Mouse (Mus musculus) spleen, adult 2 months (tissue): ENCODE results near the gene Rogdi. TPM values are rescaled to one million over a fixed set of nuclear protein-coding genes. Genes with fewer than 3 reads are reported as not detected.

Source experiments
- DNase-seq, 2 experiments: peaks; one replicate each; pipeline versions ENCODE4 v3.0.0 to v3.0.0-alpha.2; 2012 to 2021; ENCODE audit warnings: low spot score in 2 of 2, low read depth in 1 of 2
- H3K27ac ChIP-seq: fragments of 200-500 bp; 2 replicates; pipeline ENCODE4 v1.5.1; 2012; ENCODE audit warnings: low read length, inconsistent platforms; ENCODE audit not compliant: insufficient read depth
- H3K27me3 ChIP-seq: fragments of 200-500 bp; 2 replicates; pipeline ENCODE4 v1.6.1; 2012; ENCODE audit warnings: mild to moderate bottlenecking, moderate library complexity, low read length, inconsistent platforms; ENCODE audit not compliant: control insufficient read depth, insufficient read depth
- H3K36me3 ChIP-seq: fragments of 200-500 bp; 2 replicates; pipeline ENCODE4 v1.6.1; 2012; ENCODE audit warnings: mild to moderate bottlenecking, low read length, inconsistent platforms; ENCODE audit not compliant: control insufficient read depth, insufficient read depth
- H3K4me1 ChIP-seq: fragments of 200-500 bp; 2 replicates; pipeline ENCODE4 v1.6.1; 2011; ENCODE audit warnings: inconsistent platforms; ENCODE audit not compliant: control insufficient read depth, insufficient read depth, insufficient read length
- H3K4me3 ChIP-seq: fragments of 200-500 bp; 2 replicates; pipeline ENCODE4 v1.5.1; 2011; ENCODE audit warnings: mild to moderate bottlenecking, inconsistent platforms; ENCODE audit not compliant: insufficient read depth, insufficient read length; ENCODE audit errors: extremely low read depth
- CTCF ChIP-seq: fragments of 200-500 bp; IDR thresholded peaks from 2 replicates; pipeline ENCODE4 v1.5.1; 2011; ENCODE audit warnings: mild to moderate bottlenecking, inconsistent platforms; ENCODE audit not compliant: insufficient read depth, insufficient read length, insufficient replicate concordance; ENCODE audit errors: extremely low read depth
- POLR2A ChIP-seq: fragments of 200-500 bp; IDR thresholded peaks from 2 replicates; pipeline ENCODE4 v1.6.1; 2011; ENCODE audit warnings: low read depth, low read length, inconsistent platforms
- WGBS: fragments of 180-500 bp; shearing (Covaris S2); methylation state at CpG from one replicate; pipeline ENCODE4 v1.1.7; 2018; 5-methylcytosine and 5-hydroxymethylcytosine counted together
- polyA plus RNA-seq: library from polyadenylated mRNA; depleted of rRNA; stranded (reverse); fragments of >200 nt; gene quantifications from 2 replicates; pipeline ENCODE4 v1.2.3, GENCODE M21; 2012

Rogdi gene
- polyA plus RNA-seq, 1 experiment = 229 TPM

DNA sequence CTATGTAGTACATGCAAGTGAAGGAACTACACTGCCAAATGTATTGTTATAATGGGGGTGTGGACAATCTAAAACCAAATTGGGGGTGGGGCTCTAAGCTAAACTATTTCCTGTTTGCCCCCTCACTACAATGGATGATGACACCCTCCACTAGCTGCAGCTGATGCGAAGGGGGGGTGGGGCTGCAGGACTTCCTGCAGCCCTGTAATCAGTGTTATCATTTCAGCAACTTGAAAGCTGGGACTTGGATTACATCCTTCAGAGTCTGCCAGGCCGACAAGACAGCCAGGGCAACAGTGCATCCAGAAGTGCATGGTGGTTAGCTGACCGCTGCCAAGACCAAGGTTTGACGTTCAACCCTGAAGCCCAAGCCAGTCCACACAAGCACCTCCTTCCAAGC, 41.7 kb downstream of the Rogdi start:
- DNase-seq = peak in 1 of 2 experiments; percentile 22
- no peak for TF ChIP-seq POLR2A
- TF ChIP-seq CTCF = no peak
- H3K27me3 ChIP-seq = no peaks in the 10 kb centered on the region
- H3K4me1 ChIP-seq = peaks cover 15% of the 10 kb centered on the region; the same call in 1 of the 2 replicates
- 65% methylated on average over 4 of the region's 4 CpGs for WGBS
- H3K36me3 ChIP-seq = no peaks in the 10 kb centered on the region
- no peak overlapping the region for H3K4me3 ChIP-seq
- no peak overlapping the region for H3K27ac ChIP-seq

GRCm38 (mm10) chr16:4969055-4969843, 44.1 kb downstream of the Rogdi start:
- H3K36me3 ChIP-seq = no peaks in the 10 kb centered on the region
- H3K4me3 ChIP-seq = no peak overlapping the region
- peak in 1 of 2 experiments; percentile 24 for DNase-seq
- H3K4me1 ChIP-seq = peaks cover 21% of the 10 kb centered on the region; the same call in 1 of the 2 replicates
- H3K27ac ChIP-seq = peak overlapping the region; percentile 23
- WGBS = 25% methylated on average over 5 of the region's 5 CpGs
- TF ChIP-seq POLR2A (no peak), CTCF (no peak)
- H3K27me3 ChIP-seq = no peaks in the 10 kb centered on the region

- Histone ChIP-seq H3K36me3 (no peaks in the 10 kb centered on the region), H3K4me3 (no peak overlapping the region), H3K27me3 (no peaks in the 10 kb centered on the region), H3K4me1 (peaks cover 21% of the 10 kb centered on the region; the same call in 1 of the 2 replicates), H3K27ac (peak overlapping the region; percentile 23; the same call in 1 of the 2 replicates)
- TF ChIP-seq POLR2A = no peak
- TF ChIP-seq CTCF = no peak
- DNase-seq = no peak
- whole genome bisulfite sequencing = 33% methylated on average over 3 of the region's 3 CpGs
Observed at GRCm38 (mm10) chr16:4968426-4968825, 44.9 kb downstream of the Rogdi start.

- Histone ChIP-seq H3K4me1 (peaks cover 22% of the 10 kb centered on the region; the same call in 1 of the 2 replicates), H3K4me3 (no peak overlapping the region), H3K27ac (no peak overlapping the region), H3K27me3 (no peaks in the 10 kb centered on the region), H3K36me3 (no peaks in the 10 kb centered on the region)
- DNase-seq = no peak
- TF ChIP-seq CTCF = no peak
- no peak for TF ChIP-seq POLR2A
- WGBS = 92% methylated on average over 8 of the region's 8 CpGs
Observed at GRCm38 (mm10) chr16:4965392-4966129, 47.8 kb downstream of the Rogdi start.

- no peak for DNase-seq
- no peaks in the 10 kb centered on the region for H3K27me3 ChIP-seq
- WGBS = 8% methylated on average over 13 of the region's 13 CpGs
- H3K4me1 ChIP-seq = peaks cover 26% of the 10 kb centered on the region; the same call in 1 of the 2 replicates
- no peak for TF ChIP-seq CTCF
- no peak for TF ChIP-seq POLR2A
- H3K27ac ChIP-seq = peak overlapping the region; percentile 65
- H3K4me3 ChIP-seq = peak overlapping the region; percentile 81
- H3K36me3 ChIP-seq = no peaks in the 10 kb centered on the region
Observed at GRCm38 (mm10) chr16:4964731-4965391, 48.5 kb downstream of the Rogdi start.

DNA sequence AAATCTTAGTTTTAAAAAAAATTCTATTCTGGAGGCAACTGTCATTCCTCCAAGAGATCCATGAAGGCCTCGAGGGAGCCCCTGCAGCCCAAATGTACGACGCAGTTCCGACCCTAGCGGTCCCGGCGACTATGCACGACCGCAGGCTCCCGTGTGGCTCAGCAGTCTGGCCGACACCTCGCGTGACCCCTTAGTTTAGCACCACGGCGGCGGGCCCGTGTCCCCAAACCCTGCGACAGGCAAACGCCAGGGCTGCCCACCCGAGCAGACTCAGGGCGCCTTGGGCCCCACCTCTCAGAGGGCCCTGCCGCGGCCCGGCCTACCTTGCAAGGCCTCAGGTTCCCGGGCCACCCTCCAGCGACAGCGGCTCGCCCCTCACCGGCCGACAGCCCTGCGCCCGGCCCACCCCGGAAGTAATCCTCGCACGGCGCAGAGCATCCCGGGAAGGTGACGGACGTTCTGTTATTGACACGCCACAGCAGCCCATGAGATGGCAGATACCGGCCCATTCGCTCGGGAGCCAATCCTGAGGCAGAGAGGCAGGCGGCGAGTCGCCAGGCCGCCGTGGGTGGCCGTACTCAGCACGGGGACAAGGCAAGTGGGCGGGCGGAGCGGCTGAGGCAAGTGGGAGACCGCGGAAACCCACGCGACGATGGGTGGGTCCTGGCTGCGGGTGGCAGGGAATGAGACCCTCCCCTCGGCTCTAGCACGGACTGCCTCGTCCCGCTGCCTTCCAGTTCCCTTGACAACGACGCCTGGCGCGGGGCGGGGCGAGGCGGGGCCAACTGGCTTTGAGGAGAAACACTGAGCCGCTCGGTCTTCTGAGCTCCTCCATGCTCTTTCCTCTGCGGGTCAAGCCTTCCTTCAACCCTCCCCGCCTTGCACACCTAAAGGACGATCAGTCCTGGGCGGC, 49.3 kb downstream of the Rogdi start, which contains the start of gene Anks3:
TSS of gene Anks3 (minus strand) at position 409 of the 913 bp plus-strand sequence.
- H3K27ac ChIP-seq = peak within 1 kb of the TSS; percentile 65
- H3K4me3 ChIP-seq = peak within 1 kb of the TSS; percentile 81
- H3K4me1 ChIP-seq = peaks cover 19% of the 10 kb centered on the region; the same call in 1 of the 2 replicates
- WGBS = under 1% methylated on average over 76 of the region's 76 CpGs
- TF ChIP-seq POLR2A = peak; percentile 13; the same call in 1 of the 2 replicates
- TF ChIP-seq CTCF = 0 out of 2 replicates have a peak, but pooled peaks have one; percentile 0
- no peaks in the 10 kb centered on the region for H3K36me3 ChIP-seq
- peak; percentile 78 to 96 for DNase-seq
- H3K27me3 ChIP-seq = no peaks in the 10 kb centered on the region
